Mouse (Mus musculus): ENCODE results near the gene Fam118b.

DNA sequence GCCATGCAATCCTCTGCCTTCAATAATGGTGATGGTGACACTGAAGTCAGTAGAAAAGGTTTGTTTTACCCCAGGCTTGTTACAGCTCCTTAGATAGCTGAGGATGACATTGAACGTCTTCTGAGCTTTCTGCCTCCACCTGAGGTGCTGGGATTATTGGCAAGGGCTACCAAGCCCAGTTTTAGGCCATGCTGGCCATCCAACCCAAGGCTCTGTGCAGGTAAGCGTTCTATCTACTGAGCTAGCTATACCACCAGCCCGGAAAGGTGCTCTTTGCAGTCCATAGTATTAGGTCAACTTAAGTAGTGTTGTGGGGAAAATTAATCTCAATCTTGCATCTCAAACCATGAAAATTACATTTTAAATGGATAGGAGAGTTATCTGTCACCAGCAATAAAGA is 70.0 kb downstream of the Fam118b start:
- no peak for TF ChIP-seq CTCF (IDR thresholded peaks at IDR 0.05; ENCODE audit: control insufficient read depth, insufficient read depth, insufficient replicate concordance, low read depth, low read length)
- no peak for TF ChIP-seq POLR2A (IDR thresholded peaks at IDR 0.05; ENCODE audit: control insufficient read depth, low read depth, low read length)

Data from testis, adult 2 months (tissue).